Mouse (Mus musculus): Measurements from ENCODE around the gene Pttg1ip. TPM values are rescaled to one million over a fixed set of nuclear protein-coding genes. Genes with fewer than 3 reads are reported as not detected.

Pttg1ip gene
- polyA plus RNA-seq, 1 experiment from 2014 or later: 127 TPM

- 78% methylated on average over 2 of the region's 2 CpGs for WGBS
- H3K4me3 ChIP-seq (ENCODE audit: low read length): no peak overlapping the region
- no peaks in the 10 kb centered on the region for H3K9me3 ChIP-seq (ENCODE audit: control insufficient read depth, low read length)
- H3K36me3 ChIP-seq (ENCODE audit: control insufficient read depth, insufficient read depth, low read length): peaks cover 32% of the 10 kb centered on the region
- H3K27me3 ChIP-seq (ENCODE audit: control insufficient read depth, insufficient read depth, low read depth, low read length): no peaks in the 10 kb centered on the region
- H3K4me2 ChIP-seq (ENCODE audit: low read depth, low read length): no peak overlapping the region
- ATAC-seq (ENCODE audit: low read depth): no peak
- no peak overlapping the region for H3K9ac ChIP-seq (ENCODE audit: low read length)
- H3K4me1 ChIP-seq (replicated peaks; ENCODE audit: control insufficient read depth, insufficient read depth, low read length): no peaks in the 10 kb centered on the region
- H3K27ac ChIP-seq (ENCODE audit: low read length): no peak overlapping the region
These were observed 14.5 kb downstream of the Pttg1ip start for GRCm38 (mm10) chr10:77596060-77596459.

GRCm38 (mm10) chr10:77603021-77603420, 21.5 kb downstream of the Pttg1ip start:
- no peak overlapping the region for H3K9ac ChIP-seq (ENCODE audit: low read length)
- WGBS: 73% methylated on average over 4 of the region's 4 CpGs
- H3K4me2 ChIP-seq (ENCODE audit: low read depth, low read length): no peak overlapping the region
- no peaks in the 10 kb centered on the region for H3K27me3 ChIP-seq (ENCODE audit: control insufficient read depth, insufficient read depth, low read depth, low read length)
- H3K9me3 ChIP-seq (ENCODE audit: control insufficient read depth, low read length): no peaks in the 10 kb centered on the region
- peaks cover 4% of the 10 kb centered on the region; the same call in 1 of the 2 replicates for H3K36me3 ChIP-seq (ENCODE audit: control insufficient read depth, insufficient read depth, low read length)
- H3K4me3 ChIP-seq (ENCODE audit: low read length): no peak overlapping the region
- H3K27ac ChIP-seq (ENCODE audit: low read length): no peak overlapping the region
- ATAC-seq (ENCODE audit: low read depth): no peak
- H3K4me1 ChIP-seq (replicated peaks; ENCODE audit: control insufficient read depth, insufficient read depth, low read length): peaks cover 18% of the 10 kb centered on the region

- Histone ChIP-seq H3K4me3 (ENCODE audit: low read length) (no peak overlapping the region), H3K27me3 (ENCODE audit: control insufficient read depth, insufficient read depth, low read depth, low read length) (no peaks in the 10 kb centered on the region), H3K36me3 (ENCODE audit: control insufficient read depth, insufficient read depth, low read length) (no peaks in the 10 kb centered on the region), H3K4me2 (ENCODE audit: low read depth, low read length) (no peak overlapping the region), H3K27ac (ENCODE audit: low read length) (peak overlapping the region; percentile 97; the same call in 1 of the 2 replicates), H3K9ac (ENCODE audit: low read length) (no peak overlapping the region), H3K4me1 (replicated peaks; ENCODE audit: control insufficient read depth, insufficient read depth, low read length) (peaks cover 19% of the 10 kb centered on the region), H3K9me3 (ENCODE audit: control insufficient read depth, low read length) (no peaks in the 10 kb centered on the region)
- WGBS: 86% methylated on average over 6 of the region's 6 CpGs
- no peak for ATAC-seq (ENCODE audit: low read depth)
These were observed 22.6 kb downstream of the Pttg1ip start for GRCm38 (mm10) chr10:77604111-77604510.

GRCm38 (mm10) chr10:77604958-77605357, 23.4 kb downstream of the Pttg1ip start:
- H3K4me2 ChIP-seq (ENCODE audit: low read depth, low read length): no peak overlapping the region
- peak overlapping the region; percentile 97 for H3K27ac ChIP-seq (ENCODE audit: low read length)
- no peaks in the 10 kb centered on the region for H3K27me3 ChIP-seq (ENCODE audit: control insufficient read depth, insufficient read depth, low read depth, low read length)
- peaks cover under 1% of the 10 kb centered on the region; the same call in 1 of the 2 replicates for H3K36me3 ChIP-seq (ENCODE audit: control insufficient read depth, insufficient read depth, low read length)
- 27% methylated on average over 5 of the region's 5 CpGs for WGBS
- no peaks in the 10 kb centered on the region for H3K9me3 ChIP-seq (ENCODE audit: control insufficient read depth, low read length)
- H3K4me3 ChIP-seq (ENCODE audit: low read length): no peak overlapping the region
- ATAC-seq (ENCODE audit: low read depth): peak; percentile 30; the same call in 1 of the 2 replicates
- no peak overlapping the region for H3K9ac ChIP-seq (ENCODE audit: low read length)
- peaks cover 19% of the 10 kb centered on the region for H3K4me1 ChIP-seq (replicated peaks; ENCODE audit: control insufficient read depth, insufficient read depth, low read length)

- Histone ChIP-seq H3K4me3 (ENCODE audit: low read length) (peak overlapping the region; percentile 68), H3K27ac (ENCODE audit: low read length) (peak overlapping the region; percentile 97), H3K4me2 (ENCODE audit: low read depth, low read length) (peak overlapping the region; percentile 85), H3K9ac (ENCODE audit: low read length) (peak overlapping the region; percentile 69), H3K4me1 (replicated peaks; ENCODE audit: control insufficient read depth, insufficient read depth, low read length) (peaks cover 19% of the 10 kb centered on the region), H3K27me3 (ENCODE audit: control insufficient read depth, insufficient read depth, low read depth, low read length) (no peaks in the 10 kb centered on the region), H3K9me3 (ENCODE audit: control insufficient read depth, low read length) (no peaks in the 10 kb centered on the region), H3K36me3 (ENCODE audit: control insufficient read depth, insufficient read depth, low read length) (peaks cover 3% of the 10 kb centered on the region)
- peak; percentile 41 for ATAC-seq (ENCODE audit: low read depth)
- WGBS: 0% methylated on average over 1 of the region's 1 CpGs
These were observed 23.8 kb downstream of the Pttg1ip start for GRCm38 (mm10) chr10:77605368-77605767.

- Histone ChIP-seq H3K27ac (ENCODE audit: low read length) (peak within 1 kb of the TSS; percentile 97), H3K9me3 (ENCODE audit: control insufficient read depth, low read length) (no peaks in the 10 kb centered on the region), H3K4me3 (ENCODE audit: low read length) (peak within 1 kb of the TSS; percentile 68), H3K36me3 (ENCODE audit: control insufficient read depth, insufficient read depth, low read length) (peaks cover 11% of the 10 kb centered on the region), H3K9ac (ENCODE audit: low read length) (peak within 1 kb of the TSS; percentile 69), H3K4me2 (ENCODE audit: low read depth, low read length) (peak within 1 kb of the TSS; percentile 85), H3K27me3 (ENCODE audit: control insufficient read depth, insufficient read depth, low read depth, low read length) (no peaks in the 10 kb centered on the region), H3K4me1 (replicated peaks; ENCODE audit: control insufficient read depth, insufficient read depth, low read length) (peaks cover 19% of the 10 kb centered on the region)
- ATAC-seq (ENCODE audit: low read depth): peak; percentile 95
- under 1% methylated on average over 115 of the region's 119 CpGs for WGBS
These were observed 24.6 kb downstream of the Pttg1ip start, which contains the start of the genes Sumo3 and Gm49325 for GRCm38 (mm10) chr10:77605908-77606826. Gene Sumo3 (plus strand): TSS chr10:77606097. Gene Gm49325 (plus strand): TSS chr10:77606197.

GRCm38 (mm10) chr10:77606855-77607254, 25.3 kb downstream of the Pttg1ip start:
- Histone ChIP-seq H3K4me3 (ENCODE audit: low read length) (peak overlapping the region; percentile 68), H3K27ac (ENCODE audit: low read length) (peak overlapping the region; percentile 97), H3K9ac (ENCODE audit: low read length) (peak overlapping the region; percentile 69), H3K36me3 (ENCODE audit: control insufficient read depth, insufficient read depth, low read length) (peaks cover 16% of the 10 kb centered on the region), H3K9me3 (ENCODE audit: control insufficient read depth, low read length) (no peaks in the 10 kb centered on the region), H3K27me3 (ENCODE audit: control insufficient read depth, insufficient read depth, low read depth, low read length) (no peaks in the 10 kb centered on the region), H3K4me2 (ENCODE audit: low read depth, low read length) (peak overlapping the region; percentile 85), H3K4me1 (replicated peaks; ENCODE audit: control insufficient read depth, insufficient read depth, low read length) (peaks cover 19% of the 10 kb centered on the region)
- 26% methylated on average over 7 of the region's 7 CpGs for WGBS
- no peak for ATAC-seq (ENCODE audit: low read depth)

GRCm38 (mm10) chr10:77607441-77607840, 25.9 kb downstream of the Pttg1ip start:
- 64% methylated on average over 5 of the region's 5 CpGs for WGBS

GRCm38 (mm10) chr10:77608589-77608988, 27.1 kb downstream of the Pttg1ip start:
- H3K36me3 ChIP-seq (ENCODE audit: control insufficient read depth, insufficient read depth, low read length): peaks cover 23% of the 10 kb centered on the region
- peaks cover 22% of the 10 kb centered on the region for H3K4me1 ChIP-seq (replicated peaks; ENCODE audit: control insufficient read depth, insufficient read depth, low read length)
- H3K9me3 ChIP-seq (ENCODE audit: control insufficient read depth, low read length): no peaks in the 10 kb centered on the region
- no peak overlapping the region for H3K4me2 ChIP-seq (ENCODE audit: low read depth, low read length)
- no peak for ATAC-seq (ENCODE audit: low read depth)
- no peak overlapping the region for H3K27ac ChIP-seq (ENCODE audit: low read length)
- no peak overlapping the region for H3K9ac ChIP-seq (ENCODE audit: low read length)
- H3K4me3 ChIP-seq (ENCODE audit: low read length): no peak overlapping the region
- no peaks in the 10 kb centered on the region for H3K27me3 ChIP-seq (ENCODE audit: control insufficient read depth, insufficient read depth, low read depth, low read length)
- 93% methylated on average over 8 of the region's 8 CpGs for WGBS

More at GRCm38 (mm10) chr10:77607441-77607840, 25.9 kb downstream of the Pttg1ip start:
- H3K4me1 ChIP-seq (replicated peaks; ENCODE audit: control insufficient read depth, insufficient read depth, low read length): peaks cover 19% of the 10 kb centered on the region
- peak overlapping the region; percentile 68 for H3K4me3 ChIP-seq (ENCODE audit: low read length)
- peak overlapping the region; percentile 85 for H3K4me2 ChIP-seq (ENCODE audit: low read depth, low read length)
- H3K36me3 ChIP-seq (ENCODE audit: control insufficient read depth, insufficient read depth, low read length): peaks cover 18% of the 10 kb centered on the region
- no peaks in the 10 kb centered on the region for H3K27me3 ChIP-seq (ENCODE audit: control insufficient read depth, insufficient read depth, low read depth, low read length)
- H3K9me3 ChIP-seq (ENCODE audit: control insufficient read depth, low read length): no peaks in the 10 kb centered on the region
- H3K9ac ChIP-seq (ENCODE audit: low read length): no peak overlapping the region
- no peak for ATAC-seq (ENCODE audit: low read depth)
- H3K27ac ChIP-seq (ENCODE audit: low read length): no peak overlapping the region
